Mouse (Mus musculus): Measurements from ENCODE around the gene Ddx41.

DNA sequence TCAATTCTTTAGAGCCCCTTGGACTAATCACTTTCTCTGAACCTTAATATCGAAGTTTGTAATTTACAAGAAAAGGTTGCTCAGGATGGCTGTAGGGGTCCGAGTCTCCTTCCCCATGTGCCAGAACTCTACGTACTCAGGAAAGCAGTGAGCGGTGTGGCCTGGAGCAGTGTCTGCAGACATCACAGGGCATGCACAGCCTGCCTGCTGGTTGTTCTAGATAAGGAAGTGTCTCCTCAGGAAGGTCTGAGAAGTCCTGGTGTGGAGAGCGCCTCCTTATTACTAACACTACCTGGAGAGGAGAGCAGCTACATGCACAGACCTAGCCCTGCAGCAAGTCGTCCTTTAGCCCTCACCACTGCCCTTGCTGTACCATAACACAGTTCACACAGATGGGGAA, 8.3 kb upstream of the Ddx41 start:
- TF ChIP-seq CTCF (IDR thresholded peaks at IDR 0.05; ENCODE audit: extremely low read depth, insufficient read depth, insufficient read length, insufficient replicate concordance) (no peak), POLR2A (IDR thresholded peaks at IDR 0.05; ENCODE audit: low read depth, low read length) (no peak)
